ENCODE assay signal across 43 mouse cellular contexts in the genomic region with DNA sequence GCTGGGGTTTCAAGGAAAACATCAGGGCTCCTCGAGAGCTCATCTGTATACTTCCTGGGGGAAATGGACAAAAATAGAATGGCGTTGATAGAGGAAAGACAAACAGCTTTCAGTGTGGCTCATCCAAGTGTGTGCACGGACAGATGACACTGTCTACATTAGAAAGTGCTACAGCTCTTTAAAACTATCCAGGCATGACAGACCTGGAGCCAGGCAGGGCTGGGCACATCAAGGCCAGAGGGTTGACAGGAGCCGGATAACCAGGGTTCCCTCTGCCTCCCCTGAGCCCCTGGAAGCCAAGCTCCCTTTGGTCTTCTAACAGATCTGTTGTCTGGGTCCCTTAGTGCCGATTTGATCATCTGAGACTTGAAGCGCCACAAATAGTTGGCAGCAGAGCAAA. TPM values are rescaled to one million over a fixed set of nuclear protein-coding genes. Genes with fewer than 3 reads are reported as not detected.
"Had no signal": no experiment of that assay in that cellular context is flagged by ENCODE, and none has a peak within 500 bp of the region (broad histone marks: within the 10 kb centered on the region; RNA-seq: fewer than 3 reads in every experiment).

No protein-coding gene starts in this region.

- DNase-seq: heart, postnatal 10 days; heart, postnatal 14 days; heart, postnatal 36 days; heart, postnatal 4 days; kidney, adult 11 months; kidney, adult 18-20 months; kidney, adult 2 months; kidney, adult 8-10 months; kidney, adult 9 months; kidney, postnatal 10 days; kidney, postnatal 25 days; kidney, postnatal 36 days; layer of hippocampus, adult 9-11 months; layer of hippocampus, postnatal 36 days had no signal

- H3K4me3 ChIP-seq: heart, embryonic 10.5 days; heart, embryonic 12.5 days; heart, embryonic 15.5 days; hindbrain, embryonic 10.5 days; hindbrain, embryonic 12.5 days; hindbrain, embryonic 13.5 days; hindbrain, embryonic 15.5 days; intestine, embryonic 15.5 days; layer of hippocampus, adult 2 months; left cerebral cortex, adult 2 months had no signal

- H3K27me3 ChIP-seq: heart, embryonic 12.5 days; heart, embryonic 15.5 days; hindbrain, embryonic 12.5 days; hindbrain, embryonic 13.5 days; hindbrain, embryonic 15.5 days; intestine, embryonic 15.5 days had no signal

- H3K36me3 ChIP-seq: heart, embryonic 10.5 days; heart, embryonic 12.5 days; heart, embryonic 15.5 days; hindbrain, embryonic 10.5 days; hindbrain, embryonic 12.5 days; hindbrain, embryonic 13.5 days; hindbrain, embryonic 15.5 days; intestine, embryonic 15.5 days had no signal

- H3K9me3 ChIP-seq: heart, embryonic 10.5 days; heart, embryonic 12.5 days; heart, embryonic 15.5 days; hindbrain, embryonic 10.5 days; hindbrain, embryonic 12.5 days; hindbrain, embryonic 13.5 days; hindbrain, embryonic 15.5 days; intestine, embryonic 15.5 days had no signal

- ATAC-seq: hindbrain, embryonic 16.5 days; hindbrain, postnatal 0 days; inflammation-experienced regulatory T-cells, adult 6 months; intestine, embryonic 15.5 days; intestine, embryonic 16.5 days; intestine, postnatal 0 days had no signal

- H3K27ac ChIP-seq: heart, embryonic 10.5 days; heart, embryonic 15.5 days; hindbrain, embryonic 10.5 days; hindbrain, embryonic 12.5 days; hindbrain, embryonic 13.5 days; hindbrain, embryonic 14.5 days; hindbrain, embryonic 15.5 days; hindbrain, postnatal 0 days; intestine, embryonic 15.5 days; kidney, postnatal 0 days; layer of hippocampus, adult 2 months; left cerebral cortex, adult 2 months had no signal

- H3K4me1 ChIP-seq: hindbrain, embryonic 10.5 days; hindbrain, embryonic 12.5 days; hindbrain, embryonic 13.5 days; hindbrain, embryonic 15.5 days; intestine, embryonic 15.5 days had no signal

- H3K9ac ChIP-seq: heart, embryonic 12.5 days; heart, embryonic 15.5 days; hindbrain, embryonic 12.5 days; hindbrain, embryonic 13.5 days; hindbrain, embryonic 14.5 days; hindbrain, embryonic 15.5 days; intestine, embryonic 15.5 days had no signal

- H3K4me2 ChIP-seq: heart, embryonic 11.5 days; heart, embryonic 12.5 days; heart, embryonic 15.5 days; hindbrain, embryonic 12.5 days; hindbrain, embryonic 13.5 days; hindbrain, embryonic 14.5 days; hindbrain, embryonic 15.5 days; intestine, embryonic 15.5 days had no signal

RNA-seq across cellular contexts. Expression of a gene that starts 22.6 kb away (rescaled TPM):
- total RNA-seq: heart, adult 18-20 months; heart, adult 8-10 months; heart, postnatal 10 days; heart, postnatal 36 days; hematopoietic stem cell, adult 5-6 weeks; layer of hippocampus, adult 18-20 months; layer of hippocampus, adult 2 months; layer of hippocampus, adult 8-10 months; layer of hippocampus, postnatal 10 days; layer of hippocampus, postnatal 25 days; left cerebral cortex, adult 18-20 months; left cerebral cortex, adult 2 months; left cerebral cortex, adult 8-10 months; left cerebral cortex, postnatal 10 days had no signal
- polyA plus RNA-seq: heart, embryonic 11.5 days; heart, embryonic 12.5 days; hindbrain, embryonic 13.5 days; large intestine, adult 2 months had no signal
